Mouse (Mus musculus) mouse embryonic stem cell (cell line): Measurements from ENCODE around the gene Pde4c.

Experiments
- in situ Hi-C, 2 experiments: fragments of 300-500 bp; cut with MboI; formaldehyde crosslinking; loops; 1 replicate in 1 of 2; 3 replicates in 1 of 2; pipeline ENCODE4 v1.14.3; 2019 to 2020; ENCODE audit warnings: low sequenced_read_pairs in 2 of 2, low pct_unique_long_range_greater_than_20kb in 1 of 2, mixed read lengths in 1 of 2; ENCODE audit not compliant: unreplicated experiment in 1 of 2

Pde4c gene

DNA sequence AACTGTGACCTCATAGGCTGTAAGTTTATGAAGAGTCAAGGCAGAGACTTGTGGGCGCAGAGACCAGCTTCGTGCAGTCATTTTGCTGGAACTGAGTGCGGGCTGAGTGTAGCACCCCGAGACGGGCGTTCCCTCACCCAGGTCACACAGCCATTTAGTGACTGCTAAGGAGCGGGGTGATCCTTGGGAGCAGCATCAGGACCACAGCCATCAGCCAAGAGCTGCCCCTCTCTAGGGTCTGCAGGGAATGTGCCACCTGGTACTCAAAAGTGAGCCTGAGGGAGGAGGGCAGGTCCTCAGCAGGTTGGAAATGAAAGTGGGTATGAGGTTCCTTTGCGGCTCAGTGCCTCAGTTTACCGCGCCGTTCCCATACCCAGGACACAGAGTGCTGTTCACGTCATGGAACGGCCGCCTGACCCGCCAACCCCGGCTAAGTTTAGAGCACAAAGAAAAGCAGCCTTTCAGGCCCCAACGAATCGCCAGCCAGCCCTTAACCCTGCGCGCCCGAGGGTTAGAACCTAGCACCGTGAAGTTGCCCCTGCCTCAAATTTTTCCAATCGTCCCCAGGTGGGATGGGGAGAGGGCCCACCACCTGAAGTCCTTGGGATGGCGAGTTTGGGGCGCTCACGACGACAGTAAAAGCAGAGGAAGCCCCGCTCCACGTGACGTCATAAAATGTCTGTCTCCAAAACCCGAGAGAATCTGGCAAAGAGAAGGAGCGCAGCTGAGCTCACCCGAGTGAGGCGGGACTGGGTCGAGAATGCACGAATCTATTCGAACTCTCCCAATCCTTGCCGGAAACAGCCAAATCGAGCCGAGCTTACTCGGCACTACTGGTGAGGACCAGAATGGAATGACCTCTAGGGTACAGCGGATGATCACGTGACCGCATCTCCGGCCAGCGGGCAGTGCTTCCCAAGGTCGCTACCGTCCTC, 20.4 kb downstream of the Pde4c start:
- in situ Hi-C loops = no loop called here

- in situ Hi-C loops = no loop called here
Observed at GRCm38 (mm10) chr8:70744806-70745205, 21.3 kb downstream of the Pde4c start.

GRCm38 (mm10) chr8:70745691-70746220, 22.2 kb downstream of the Pde4c start:
- in situ Hi-C loops = no loop called here

DNA sequence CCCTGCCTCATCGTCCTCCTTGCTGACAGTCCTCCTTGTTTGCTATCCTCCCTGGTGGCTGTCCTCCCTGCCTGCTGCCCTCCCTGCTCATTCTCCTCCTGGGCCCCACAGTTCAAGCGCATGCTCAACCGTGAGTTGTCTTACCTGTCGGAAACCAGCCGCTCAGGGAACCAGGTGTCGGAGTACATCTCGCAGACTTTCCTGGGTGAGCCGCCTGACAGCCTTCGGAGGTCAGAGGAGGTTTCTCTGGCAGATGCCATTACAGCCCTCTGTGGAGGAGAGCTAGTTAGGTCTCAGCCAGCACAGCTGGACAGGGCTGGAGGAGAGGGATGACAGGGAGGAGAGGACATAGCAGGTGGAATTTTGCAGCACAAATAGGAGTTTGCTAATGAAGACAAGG, 23.2 kb downstream of the Pde4c start:
- in situ Hi-C loops = no loop called here

- in situ Hi-C loops = no loop called here
Observed at GRCm38 (mm10) chr8:70747211-70747890, 23.8 kb downstream of the Pde4c start.

- in situ Hi-C loops = no loop called here
Observed at GRCm38 (mm10) chr8:70748246-70749096, 25.0 kb downstream of the Pde4c start.

- in situ Hi-C loops = no loop called here
Observed at GRCm38 (mm10) chr8:70749097-70749674, 25.7 kb downstream of the Pde4c start.

DNA sequence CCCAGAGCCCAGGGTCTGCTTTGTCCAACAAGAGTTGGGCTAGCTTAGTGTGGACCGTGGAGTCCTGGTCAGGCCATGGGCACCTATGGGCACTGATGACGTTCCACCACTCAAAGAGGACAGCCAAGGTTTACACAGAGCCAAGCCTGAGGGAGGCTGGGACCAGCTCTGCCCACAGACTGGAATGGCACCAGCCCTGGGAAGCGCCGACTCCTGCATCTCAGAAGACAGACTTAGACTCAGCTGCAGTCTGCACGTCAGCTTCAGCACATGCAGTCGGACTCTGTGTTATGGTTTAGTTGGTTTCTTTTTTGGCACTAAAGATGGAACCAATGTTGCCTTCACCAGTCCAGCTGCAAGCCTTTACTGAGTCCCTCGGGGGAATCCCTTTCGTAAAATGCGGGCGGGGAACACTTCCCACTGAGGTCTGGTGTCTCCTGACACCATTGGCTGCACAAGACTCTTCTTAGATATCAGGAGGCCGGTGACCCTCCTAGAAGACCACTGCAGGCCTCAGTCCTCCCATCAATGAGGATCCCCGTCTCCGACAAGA, 26.7 kb downstream of the Pde4c start:
- in situ Hi-C loops = loop anchor here in 1 of 2 experiments (5.0 kb wide), 1 partner anchor 38 kb away; no protein-coding TSS in a partner anchor

- in situ Hi-C loops = loop anchor here in 1 of 2 experiments (5.0 kb wide), 1 partner anchor 40 kb away; no protein-coding TSS in a partner anchor
Observed at GRCm38 (mm10) chr8:70752000-70752764, 28.7 kb downstream of the Pde4c start.

DNA sequence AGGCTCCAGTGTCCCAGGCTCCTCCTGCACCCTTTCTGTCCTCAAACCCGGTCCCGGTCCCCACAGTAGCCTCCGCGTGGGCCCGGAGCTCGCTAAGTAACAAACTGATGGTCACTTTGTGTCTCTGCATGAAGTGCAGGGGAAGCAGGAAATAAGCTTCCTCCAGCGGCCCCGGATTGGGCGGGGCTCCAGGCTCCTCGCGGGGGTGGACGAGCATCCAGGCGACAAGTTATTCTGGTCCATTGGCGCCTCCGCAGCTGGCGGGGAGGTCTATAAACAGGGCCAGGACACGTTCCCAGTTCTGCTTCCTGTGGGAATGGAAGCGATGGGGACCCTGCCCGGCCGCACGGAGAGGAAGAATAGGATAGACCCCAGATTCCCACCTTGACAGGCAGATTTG, 29.6 kb downstream of the Pde4c start:
- in situ Hi-C loops = loop anchor here in 1 of 2 experiments (5.0 kb wide), 1 partner anchor 41 kb away; no protein-coding TSS in a partner anchor

- in situ Hi-C loops = loop anchor here in 1 of 2 experiments (5.0 kb wide), 1 partner anchor 42 kb away; no protein-coding TSS in a partner anchor
Observed at GRCm38 (mm10) chr8:70754043-70754870, 30.7 kb downstream of the Pde4c start, which contains the start of gene Rab3a. TSS of gene Rab3a (plus strand) at chr8:70754679.

- in situ Hi-C loops = loop anchor here in 1 of 2 experiments (5.0 kb wide), 1 partner anchor 43 kb away; no protein-coding TSS in a partner anchor
Observed at GRCm38 (mm10) chr8:70754871-70755660, 31.5 kb downstream of the Pde4c start.

GRCm38 (mm10) chr8:70755661-70756475, 32.3 kb downstream of the Pde4c start:
- in situ Hi-C loops = no loop called here

GRCm38 (mm10) chr8:70756476-70757040, 33.0 kb downstream of the Pde4c start:
- in situ Hi-C loops = no loop called here
